Mouse (Mus musculus) CD4-positive helper T cell, adult 2 months (primary cell): ENCODE data around the gene Cux1.

Experiments used
- DNase-seq: peaks from one replicate; pipeline ENCODE4 v3.0.0-alpha.2; 2012; ENCODE audit warnings: low read depth, missing footprints, low spot score

The Cux1 gene

GRCm38 (mm10) chr5:136536753-136537152 lies 30.5 kb downstream of the Cux1 start:
- DNase-seq = no peak

GRCm38 (mm10) chr5:136535976-136536725 lies 31.1 kb downstream of the Cux1 start:
- DNase-seq = no peak

GRCm38 (mm10) chr5:136535204-136535603 lies 32.1 kb downstream of the Cux1 start:
- no peak for DNase-seq

- DNase-seq = no peak
Measured at GRCm38 (mm10) chr5:136533371-136534276, 33.7 kb downstream of the Cux1 start.

- DNase-seq = no peak
Measured at GRCm38 (mm10) chr5:136531674-136532365, 35.5 kb downstream of the Cux1 start.

- DNase-seq = no peak
Measured at GRCm38 (mm10) chr5:136530931-136531330, 36.4 kb downstream of the Cux1 start.

GRCm38 (mm10) chr5:136529165-136529564 lies 38.1 kb downstream of the Cux1 start:
- no peak for DNase-seq

- DNase-seq = no peak
Measured at GRCm38 (mm10) chr5:136527871-136528270, 39.4 kb downstream of the Cux1 start.

GRCm38 (mm10) chr5:136526545-136526909 lies 40.8 kb downstream of the Cux1 start:
- no peak for DNase-seq

- DNase-seq = no peak
Measured at GRCm38 (mm10) chr5:136525896-136526544, 41.3 kb downstream of the Cux1 start.

GRCm38 (mm10) chr5:136522843-136523463 lies 44.3 kb downstream of the Cux1 start:
- no peak for DNase-seq

- DNase-seq = no peak
Measured at GRCm38 (mm10) chr5:136521656-136522055, 45.6 kb downstream of the Cux1 start.

- DNase-seq = no peak
Measured at GRCm38 (mm10) chr5:136518648-136519437, 48.4 kb downstream of the Cux1 start.

GRCm38 (mm10) chr5:136517510-136517909 lies 49.8 kb downstream of the Cux1 start:
- no peak for DNase-seq

GRCm38 (mm10) chr5:136516593-136516992 lies 50.7 kb downstream of the Cux1 start:
- no peak for DNase-seq

- DNase-seq = no peak
Measured at GRCm38 (mm10) chr5:136514049-136514677, 53.1 kb downstream of the Cux1 start.

- DNase-seq = no peak
Measured at GRCm38 (mm10) chr5:136512103-136512674, 55.1 kb downstream of the Cux1 start.

- no peak for DNase-seq
Measured at GRCm38 (mm10) chr5:136511378-136511777, 55.9 kb downstream of the Cux1 start.

GRCm38 (mm10) chr5:136510609-136511008 lies 56.7 kb downstream of the Cux1 start:
- no peak for DNase-seq
